Mouse (Mus musculus): Measurements from ENCODE around the gene Cxcl1.

Cxcl1 gene

DNA sequence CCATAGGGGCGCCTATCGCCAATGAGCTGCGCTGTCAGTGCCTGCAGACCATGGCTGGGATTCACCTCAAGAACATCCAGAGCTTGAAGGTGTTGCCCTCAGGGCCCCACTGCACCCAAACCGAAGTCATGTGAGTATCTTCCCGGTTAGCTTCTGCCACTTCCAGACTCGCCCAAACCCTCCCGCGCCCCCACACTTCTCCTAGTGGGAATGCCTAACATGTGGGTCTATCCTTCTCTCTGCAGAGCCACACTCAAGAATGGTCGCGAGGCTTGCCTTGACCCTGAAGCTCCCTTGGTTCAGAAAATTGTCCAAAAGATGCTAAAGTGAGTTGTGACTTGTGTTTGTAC lies 398 bp downstream of the Cxcl1 start:
- WGBS = 27% methylated on average over 10 of the region's 10 CpGs

GRCm38 (mm10) chr5:90894231-90894630 lies 3.2 kb downstream of the Cxcl1 start:
- 76% methylated on average over 8 of the region's 8 CpGs for WGBS

DNA sequence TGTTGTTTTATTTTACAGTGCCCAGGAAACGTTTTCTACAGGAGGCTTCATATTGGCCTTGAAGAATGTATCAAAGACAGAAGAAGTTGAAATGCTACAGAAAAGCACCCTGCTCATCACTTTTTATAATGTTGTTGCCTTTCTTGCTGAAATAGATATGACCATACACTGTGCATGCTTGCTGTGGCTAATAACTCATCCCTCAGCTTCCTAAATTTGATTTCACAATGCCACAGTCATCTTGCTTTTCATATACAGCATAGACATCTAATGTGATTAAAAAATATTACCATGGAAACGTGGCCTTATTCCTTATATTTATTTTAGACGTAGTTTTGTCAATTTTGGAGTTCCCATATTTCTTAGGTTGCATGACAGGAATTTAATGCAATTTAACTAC lies 6.4 kb downstream of the Cxcl1 start:
- WGBS = 84% methylated on average over 3 of the region's 3 CpGs

- WGBS = 91% methylated on average over 5 of the region's 5 CpGs
These were observed 8.3 kb downstream of the Cxcl1 start for GRCm38 (mm10) chr5:90899308-90899707.

DNA sequence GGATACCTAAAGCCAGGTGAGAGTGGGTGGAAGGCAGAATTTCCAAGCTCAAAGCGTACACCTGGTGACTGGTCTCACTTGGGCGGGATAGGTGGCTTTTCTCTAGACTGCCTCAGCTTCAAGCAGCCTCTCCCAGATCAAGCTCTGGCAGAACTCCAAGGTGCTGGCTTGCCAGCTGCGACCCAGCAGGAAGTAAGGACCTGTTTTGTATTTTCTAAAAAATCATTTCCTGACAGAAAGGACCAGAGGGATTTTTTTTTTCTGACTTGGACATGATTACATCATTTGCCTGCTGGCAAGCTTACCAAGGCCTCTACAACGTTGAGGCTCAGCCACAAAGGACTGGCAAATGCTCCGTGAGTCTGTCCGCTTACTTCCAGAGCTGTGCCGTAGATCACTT lies 9.1 kb downstream of the Cxcl1 start:
- 53% methylated on average over 7 of the region's 7 CpGs for WGBS

- WGBS = 72% methylated on average over 7 of the region's 7 CpGs
These were observed 9.6 kb downstream of the Cxcl1 start for GRCm38 (mm10) chr5:90900688-90901087.

- WGBS = 5% methylated on average over 10 of the region's 10 CpGs
These were observed 11.6 kb downstream of the Cxcl1 start for GRCm38 (mm10) chr5:90902380-90903260.

GRCm38 (mm10) chr5:90903339-90904020 lies 12.4 kb downstream of the Cxcl1 start, which contains the start of gene Cxcl2:
TSS of gene Cxcl2 (plus strand) at chr5:90903871.
- 6% methylated on average over 22 of the region's 22 CpGs for WGBS

- WGBS = 0% methylated on average over 2 of the region's 2 CpGs
These were observed 17.9 kb downstream of the Cxcl1 start for GRCm38 (mm10) chr5:90908983-90909382.

GRCm38 (mm10) chr5:90919495-90919894 lies 28.5 kb downstream of the Cxcl1 start:
- 71% methylated on average over 2 of the region's 2 CpGs for WGBS

- WGBS = 91% methylated on average over 4 of the region's 4 CpGs
These were observed 31.9 kb downstream of the Cxcl1 start for GRCm38 (mm10) chr5:90922958-90923357.

DNA sequence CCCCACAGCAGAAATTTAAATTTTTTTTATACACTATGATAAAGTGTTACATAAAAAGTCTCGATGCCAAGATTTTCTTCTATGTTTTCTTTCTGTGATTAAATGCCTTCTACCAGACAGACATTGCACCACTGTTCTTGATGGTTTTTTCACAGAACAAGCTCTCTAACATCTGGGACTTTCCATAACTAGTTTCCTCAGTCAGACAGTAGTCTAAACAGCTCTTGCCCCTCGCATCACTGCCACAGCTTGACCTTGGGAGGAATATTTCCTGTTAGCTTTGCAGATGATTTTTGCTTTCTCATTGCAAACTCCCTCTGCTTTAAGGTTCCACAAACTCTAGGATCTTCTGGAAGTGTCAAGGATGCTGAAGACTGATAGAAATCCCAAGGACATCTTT lies 39.5 kb downstream of the Cxcl1 start:
- 23% methylated on average over 2 of the region's 2 CpGs for WGBS

DNA sequence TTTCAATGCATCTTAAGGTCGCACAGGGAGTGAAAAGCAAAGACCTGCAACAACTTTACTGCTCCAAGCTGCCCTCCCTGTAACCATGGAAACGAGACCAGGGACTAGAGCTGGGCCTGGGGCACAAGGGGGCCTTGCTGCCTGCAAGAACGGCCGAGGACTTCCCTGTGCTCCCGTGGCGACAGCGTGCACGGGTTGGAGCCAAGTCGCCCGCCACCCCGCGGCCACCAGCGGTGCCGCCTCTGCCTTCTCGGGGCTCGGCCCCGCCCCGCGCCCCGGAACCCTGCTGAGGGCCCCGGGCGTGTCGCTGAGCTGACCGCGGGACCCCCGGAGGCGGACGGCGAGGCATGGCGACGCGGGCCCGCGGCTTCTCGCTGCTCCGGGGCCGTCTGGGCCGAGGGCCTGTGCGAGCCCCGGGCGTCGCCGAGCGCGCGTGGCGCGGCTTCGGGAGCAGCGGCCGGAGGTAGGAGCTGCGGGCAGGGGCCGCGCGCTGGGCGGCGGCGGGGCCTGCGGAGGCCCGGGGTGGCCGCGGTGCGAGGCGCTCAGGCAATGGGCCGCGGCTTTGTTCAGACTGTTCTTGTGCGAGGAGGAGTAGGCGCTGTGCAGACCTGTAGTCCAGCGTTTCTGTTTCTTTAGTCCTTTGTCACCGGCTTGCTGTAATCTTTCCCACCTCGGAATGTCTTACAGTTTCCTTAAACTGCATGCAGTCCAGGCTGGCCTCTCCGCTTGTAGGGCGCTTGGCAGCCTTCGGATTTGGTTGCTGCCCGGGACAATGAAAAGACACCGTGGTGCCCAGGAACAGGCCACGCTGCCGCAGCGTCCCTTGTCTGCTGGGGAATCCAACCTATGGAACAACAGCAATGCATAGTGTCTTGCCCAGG lies 40.2 kb downstream of the Cxcl1 start, which contains the start of gene Mthfd2l:
Gene Mthfd2l, plus strand, starts transcription at position 147 of the 881 bp plus-strand sequence.
- under 1% methylated on average over 79 of the region's 79 CpGs for WGBS

GRCm38 (mm10) chr5:90931911-90932310 lies 40.9 kb downstream of the Cxcl1 start:
- WGBS = 12% methylated on average over 6 of the region's 6 CpGs

DNA sequence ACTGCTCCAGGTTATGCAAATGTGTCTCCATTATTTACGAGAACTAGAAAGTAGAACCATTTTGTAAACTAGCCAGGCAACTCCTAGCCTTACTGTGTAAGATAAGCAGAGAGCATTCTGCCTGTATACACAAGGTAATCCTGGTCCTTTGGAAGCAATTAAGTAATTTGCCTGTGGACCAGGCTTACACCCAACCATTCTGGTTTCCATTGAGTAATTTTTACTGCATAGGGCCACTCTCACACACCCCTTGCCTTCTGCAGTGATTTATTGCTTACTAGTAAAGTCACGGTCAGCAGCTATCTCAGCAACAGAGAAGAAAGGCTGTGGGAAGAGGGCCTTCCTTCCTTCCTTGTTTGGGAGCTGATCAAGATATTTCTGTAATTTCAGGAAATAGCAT lies 45.7 kb downstream of the Cxcl1 start:
- WGBS = 75% methylated on average over 2 of the region's 2 CpGs

Measured in cerebral cortex, adult 2 months (tissue).